Mouse (Mus musculus): ENCODE measurements at regions not wholly inside any gene's neighbourhood (a gene's known extent, or its start where the extent isn't known, plus 50 kb on each side); places are given as distances from the start of the nearest gene placed in this dataset.
A peak's percentile ranks its signal among the peaks of the same experiment; 100 is the strongest.
"Not testable (repeated sequence)": the region's sequence is repeated elsewhere in the genome, so short reads cannot be mapped to it uniquely, and the experiment has no call there.

- no peak for DNase-seq
- intact Hi-C loops (cut with DNase I), result no loop called here
Measured at GRCm38 (mm10) chr17:16571403-16571802, 492.5 kb upstream of the Zfp960 start.

GRCm38 (mm10) chr17:16588791-16589190, 475.1 kb upstream of the Zfp960 start:
- no peak for DNase-seq
- intact Hi-C loops (cut with DNase I), result no loop called here

- intact Hi-C loops (cut with DNase I), result no loop called here
- DNase-seq, result no peak
Measured at GRCm38 (mm10) chr17:16599671-16600070, 464.2 kb upstream of the Zfp960 start.

GRCm38 (mm10) chr17:16612405-16612979, 451.4 kb upstream of the Zfp960 start:
- no peak for DNase-seq
- intact Hi-C loops (cut with DNase I), result no loop called here

GRCm38 (mm10) chr17:16621931-16622556, 441.9 kb upstream of the Zfp960 start:
- intact Hi-C loops (cut with DNase I), result no loop called here
- no peak for DNase-seq

GRCm38 (mm10) chr17:16629854-16630253, 434.1 kb upstream of the Zfp960 start:
- no peak for DNase-seq
- intact Hi-C loops (cut with DNase I), result no loop called here

- intact Hi-C loops (cut with DNase I), result no loop called here
Measured at GRCm38 (mm10) chr17:16633426-16633825, 430.5 kb upstream of the Zfp960 start.

GRCm38 (mm10) chr17:16637463-16637862, 426.4 kb upstream of the Zfp960 start:
- intact Hi-C loops (cut with DNase I), result no loop called here
- DNase-seq, result no peak

More at GRCm38 (mm10) chr17:16633426-16633825, 430.5 kb upstream of the Zfp960 start:
- no peak for DNase-seq

- intact Hi-C loops (cut with DNase I), result no loop called here
- DNase-seq, result no peak
Measured at GRCm38 (mm10) chr17:16647942-16648341, 416.0 kb upstream of the Zfp960 start.

GRCm38 (mm10) chr17:16665253-16665652, 398.7 kb upstream of the Zfp960 start:
- DNase-seq, result peak; percentile 2 to 20
- intact Hi-C loops (cut with DNase I), result loop anchor here (10.0 kb wide), 1 partner anchor 840 kb away; no protein-coding TSS in a partner anchor

- DNase-seq, result no peak
Measured at GRCm38 (mm10) chr17:16667606-16668005, 396.3 kb upstream of the Zfp960 start.

GRCm38 (mm10) chr17:16704199-16704598, 359.7 kb upstream of the Zfp960 start:
- DNase-seq, result no peak
- intact Hi-C loops (cut with DNase I), result no loop called here

More at GRCm38 (mm10) chr17:16667606-16668005, 396.3 kb upstream of the Zfp960 start:
- intact Hi-C loops (cut with DNase I), result loop anchor here (10.0 kb wide), 1 partner anchor 843 kb away; no protein-coding TSS in a partner anchor

- intact Hi-C loops (cut with DNase I), result no loop called here
- DNase-seq, result no peak
Measured at GRCm38 (mm10) chr17:16705890-16706289, 358.0 kb upstream of the Zfp960 start.

GRCm38 (mm10) chr17:16726904-16727303, 337.0 kb upstream of the Zfp960 start:
- intact Hi-C loops (cut with DNase I), result no loop called here
- DNase-seq, result no peak

- intact Hi-C loops (cut with DNase I), result no loop called here
- no peak for DNase-seq
Measured at GRCm38 (mm10) chr17:16753090-16753489, 310.8 kb upstream of the Zfp960 start.

GRCm38 (mm10) chr17:16770587-16770986, 293.3 kb upstream of the Zfp960 start:
- intact Hi-C loops (cut with DNase I), result not testable (repeated sequence)

GRCm38 (mm10) chr17:16798316-16798715, 265.6 kb upstream of the Zfp960 start:
- intact Hi-C loops (cut with DNase I), result no loop called here

More at GRCm38 (mm10) chr17:16770587-16770986, 293.3 kb upstream of the Zfp960 start:
- not testable (repeated sequence) for DNase-seq

GRCm38 (mm10) chr17:16804986-16805385, 258.9 kb upstream of the Zfp960 start:
- no peak for DNase-seq
- intact Hi-C loops (cut with DNase I), result no loop called here

More at GRCm38 (mm10) chr17:16798316-16798715, 265.6 kb upstream of the Zfp960 start:
- DNase-seq, result no peak

GRCm38 (mm10) chr17:16818421-16818820, 245.5 kb upstream of the Zfp960 start:
- DNase-seq, result no peak
- intact Hi-C loops (cut with DNase I), result no loop called here

GRCm38 (mm10) chr17:16821716-16822115, 242.2 kb upstream of the Zfp960 start:
- no peak for DNase-seq
- intact Hi-C loops (cut with DNase I), result no loop called here

- DNase-seq, result no peak
- intact Hi-C loops (cut with DNase I), result no loop called here
Measured at GRCm38 (mm10) chr17:16839152-16839551, 224.8 kb upstream of the Zfp960 start.

- no peak for DNase-seq
- intact Hi-C loops (cut with DNase I), result no loop called here
Measured at GRCm38 (mm10) chr17:16860771-16861170, 203.1 kb upstream of the Zfp960 start.
